Comparison of ENCODE assay signal across 8 mouse cellular contexts in the genomic region with DNA sequence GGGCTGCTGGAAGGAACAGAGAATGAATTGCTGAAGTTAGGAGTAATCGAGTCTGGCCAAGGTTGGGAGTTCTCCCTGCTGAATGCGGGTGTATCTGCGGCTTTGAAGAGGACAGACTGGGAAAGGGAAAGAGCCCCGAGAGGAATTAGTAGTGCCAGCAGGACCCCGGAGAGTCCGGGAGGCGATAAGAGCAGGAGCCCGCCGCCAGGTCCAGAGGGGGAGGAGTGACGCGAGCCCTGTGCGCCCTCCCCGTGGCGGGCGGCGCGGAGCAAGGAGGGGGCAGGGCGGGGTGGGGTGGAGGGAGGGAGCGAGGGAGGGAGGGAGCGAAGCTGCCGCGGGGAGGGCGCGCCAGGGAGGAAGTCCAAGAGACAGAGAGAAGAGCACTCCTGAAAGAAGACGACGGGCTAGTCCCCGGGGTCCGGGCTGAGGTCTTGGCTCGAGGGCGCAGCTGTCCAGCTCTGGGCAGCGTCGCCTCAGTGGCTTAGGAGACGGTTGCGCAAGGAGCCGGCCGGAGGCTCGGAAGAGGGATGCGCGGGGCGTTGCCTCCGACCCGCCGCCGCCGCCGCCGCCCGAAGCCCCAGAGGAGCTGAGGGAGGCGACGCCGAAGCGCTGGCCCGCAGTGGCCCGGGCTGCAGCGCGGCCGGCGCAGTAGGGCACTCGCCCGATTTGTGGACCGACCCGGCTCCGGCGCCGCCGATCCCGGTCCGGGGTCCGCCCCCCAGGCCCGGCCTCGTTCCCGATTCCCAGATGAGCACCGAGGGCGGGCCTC. TPM values are rescaled to one million over a fixed set of nuclear protein-coding genes. Genes with fewer than 3 reads are reported as not detected.
DNase-seq lines count a peak whose midpoint lies in the region; ATAC-seq and TF ChIP-seq lines count a peak whose summit lies in the region.

Gene Foxf2, plus strand, starts transcription at position 484 of the 769 bp plus-strand sequence.

- H3K9ac ChIP-seq in kidney, embryonic 16.5 days (replicated peaks; ENCODE audit: low read length): no peak within 1 kb of the TSS; the same call in 1 of the 2 replicates
- peak within 1 kb of the TSS; percentile 89 for H3K9ac ChIP-seq in lung, embryonic 14.5 days

- ATAC-seq in kidney, embryonic 16.5 days (ENCODE audit: low FRiP score, low TSS enrichment): 0 out of 2 replicates have a peak, but pooled peaks have one; percentile 25
- ATAC-seq in lung, embryonic 14.5 days (ENCODE audit: insufficient read depth): peak; percentile 81

- no peak for DNase-seq in kidney, postnatal 36 days
- peak; percentile 76 for DNase-seq in embryonic facial prominence, embryonic 10.5 days (ENCODE audit: low spot score)
- DNase-seq in heart, postnatal 36 days: peak; percentile 20 to 61
- DNase-seq in lung, embryonic 14.5 days: peak; percentile 88
- DNase-seq in left cerebral cortex, postnatal 36 days (ENCODE audit: low spot score in 2 of 2): no peak
- no peak for DNase-seq in spleen, postnatal 36 days (ENCODE audit: low spot score in 2 of 2)

- intact Hi-C loops in heart, postnatal 36 days (cut with DNase I): no loop called here
- intact Hi-C loops in left cerebral cortex, postnatal 36 days (cut with DNase I): loop anchor here (5.0 to 10.0 kb wide), 3 partner anchors 177 to 731 kb away; no protein-coding TSS in a partner anchor

- H3K9me3 ChIP-seq in kidney, embryonic 16.5 days (ENCODE audit: low read length): no peaks in the 10 kb centered on the region; the same call in 1 of the 2 replicates
- no peaks in the 10 kb centered on the region for H3K9me3 ChIP-seq in embryonic facial prominence, embryonic 10.5 days
- H3K9me3 ChIP-seq in lung, embryonic 14.5 days (ENCODE audit: low read depth, low read length): no peaks in the 10 kb centered on the region

- H3K4me3 ChIP-seq in kidney, embryonic 16.5 days (ENCODE audit: low read length): peak within 1 kb of the TSS; percentile 45
- H3K4me3 ChIP-seq in embryonic facial prominence, embryonic 10.5 days: peak within 1 kb of the TSS; percentile 70
- peak within 1 kb of the TSS; percentile 72 for H3K4me3 ChIP-seq in lung, embryonic 14.5 days (ENCODE audit: low read depth, low read length)
- peak within 1 kb of the TSS; percentile 60 for H3K4me3 ChIP-seq in small intestine, adult 2 months (ENCODE audit: low read depth, low read length)

- H3K4me2 ChIP-seq in kidney, embryonic 16.5 days (replicated peaks; ENCODE audit: low read depth, low read length): peak within 1 kb of the TSS; percentile 75
- H3K4me2 ChIP-seq in lung, embryonic 14.5 days: peak within 1 kb of the TSS; percentile 70

- TF ChIP-seq POLR2A in small intestine, adult 2 months (IDR thresholded peaks at IDR 0.05; ENCODE audit: low read depth, low read length): peak; percentile 23; the same call in 1 of the 2 replicates

- TF ChIP-seq CTCF in lung, embryonic 14.5 days (IDR thresholded peaks at IDR 0.05; ENCODE audit: low read depth): no peak
- TF ChIP-seq CTCF in small intestine, adult 2 months (IDR thresholded peaks at IDR 0.05; ENCODE audit: extremely low read depth, insufficient read length, insufficient replicate concordance, low read depth, low read length): no peak

- WGBS in kidney, embryonic 16.5 days: 0% methylated on average over 41 of the region's 74 CpGs
- WGBS in embryonic facial prominence, embryonic 10.5 days: under 1% methylated on average over 74 of the region's 74 CpGs
- WGBS in lung, embryonic 14.5 days: under 1% methylated on average over 58 of the region's 74 CpGs
- WGBS in small intestine, adult 2 months: under 1% methylated on average over 69 of the region's 74 CpGs

- H3K36me3 ChIP-seq in kidney, embryonic 16.5 days (ENCODE audit: insufficient read depth, low read length): no peaks in the 10 kb centered on the region
- no peaks in the 10 kb centered on the region for H3K36me3 ChIP-seq in embryonic facial prominence, embryonic 10.5 days (replicated peaks)
- peaks cover 15% of the 10 kb centered on the region; the same call in 1 of the 2 replicates for H3K36me3 ChIP-seq in lung, embryonic 14.5 days (ENCODE audit: insufficient read depth)
- H3K36me3 ChIP-seq in small intestine, adult 2 months (ENCODE audit: control insufficient read depth, insufficient read depth, low read length): no peaks in the 10 kb centered on the region

- peaks cover 99% of the 10 kb centered on the region for H3K27me3 ChIP-seq in kidney, embryonic 16.5 days (ENCODE audit: insufficient read depth, low read length)
- H3K27me3 ChIP-seq in embryonic facial prominence, embryonic 10.5 days (replicated peaks; ENCODE audit: low read depth, poor library complexity, severe bottlenecking): peaks cover 100% of the 10 kb centered on the region
- H3K27me3 ChIP-seq in lung, embryonic 14.5 days (ENCODE audit: insufficient read depth, low read length): peaks cover 99% of the 10 kb centered on the region
- peaks cover 71% of the 10 kb centered on the region for H3K27me3 ChIP-seq in small intestine, adult 2 months (ENCODE audit: control insufficient read depth, insufficient read depth, low read length)

- H3K27ac ChIP-seq in kidney, embryonic 16.5 days (ENCODE audit: low read length): no peak within 1 kb of the TSS
- peak within 1 kb of the TSS; percentile 86 for H3K27ac ChIP-seq in embryonic facial prominence, embryonic 10.5 days (replicated peaks)
- H3K27ac ChIP-seq in lung, embryonic 14.5 days (ENCODE audit: low read depth): peak within 1 kb of the TSS; percentile 94
- peak within 1 kb of the TSS; percentile 50 for H3K27ac ChIP-seq in small intestine, adult 2 months (ENCODE audit: insufficient read depth, low read depth, low read length)

- H3K4me1 ChIP-seq in kidney, embryonic 16.5 days (ENCODE audit: insufficient read depth, low read length): peaks cover 25% of the 10 kb centered on the region
- peaks cover 74% of the 10 kb centered on the region for H3K4me1 ChIP-seq in embryonic facial prominence, embryonic 10.5 days
- no peaks in the 10 kb centered on the region for H3K4me1 ChIP-seq in lung, embryonic 14.5 days (ENCODE audit: insufficient read depth)
- peaks cover 6% of the 10 kb centered on the region; the same call in 1 of the 2 replicates for H3K4me1 ChIP-seq in small intestine, adult 2 months (ENCODE audit: control insufficient read depth, insufficient read depth, insufficient read length, low read length)

RNA-seq across cellular contexts. Expression of gene Foxf2, which starts in this region (rescaled TPM):
- polyA plus RNA-seq in kidney, embryonic 16.5 days (2015; fragmentation: Nextera tagmentation; extraction: Ambion mirVana): 0.61 TPM in 1 of 2 replicates, not detected in the other
- polyA plus RNA-seq in embryonic facial prominence, embryonic 10.5 days (2016; fragmentation: Nextera tagmentation; extraction: Ambion mirVana): 10.8 and 12.8 TPM in 2 replicates
- total RNA-seq in heart, postnatal 36 days (2021): under 1 TPM in 1 of 2 experiments, not detected in 1; 0.19 TPM
- 37.7 and 43.2 TPM in 2 replicates for polyA plus RNA-seq in lung, embryonic 14.5 days (2014; fragmentation: Nextera tagmentation; extraction: Ambion mirVana)
- 28.4 and 41.4 TPM in 2 replicates for polyA plus RNA-seq in small intestine, adult 2 months (2012; rRNA removed)
- 1 to 10 TPM; 5.5 TPM for total RNA-seq in left cerebral cortex, postnatal 36 days (2021)

Comparison
In these comparisons a context has a peak if more than half of its experiments do, and no peak if none do; other contexts are left out.
1. RNA of gene Foxf2 (total RNA-seq): 5.5 TPM in left cerebral cortex, postnatal 36 days; 0.19 TPM in heart, postnatal 36 days; every median in the first group is over 4 times any median in the second.
2. Peak in ATAC-seq, H3K4me3 ChIP-seq and H3K4me2 ChIP-seq in kidney, embryonic 16.5 days; RNA of the gene not detected or under 1 TPM.
3. Peak in DNase-seq in heart, postnatal 36 days; RNA of the gene not detected or under 1 TPM.
4. DNase-seq: peak in embryonic facial prominence, embryonic 10.5 days (single experiment) and lung, embryonic 14.5 days (single experiment); none in kidney, postnatal 36 days (0 of 2), left cerebral cortex, postnatal 36 days (0 of 2) and spleen, postnatal 36 days (0 of 2).
5. Peak in every context shown above with its lines, with median percentiles within 50 percentile points of each other: H3K4me3 ChIP-seq.